Mouse (Mus musculus) cerebellum, adult 2 months (tissue): ENCODE data around the gene Dusp7.

Experiments used
- CTCF ChIP-seq: fragments of 200-500 bp; IDR thresholded peaks from 2 replicates; pipeline ENCODE4 v1.5.1; 2011; ENCODE audit warnings: low read depth, mild to moderate bottlenecking, control low read depth, low read length, moderate library complexity, borderline replicate concordance; ENCODE audit not compliant: insufficient read depth
- POLR2A ChIP-seq: fragments of 200-500 bp; IDR thresholded peaks from 2 replicates; pipeline ENCODE4 v1.6.1; 2011; ENCODE audit warnings: low read length, control low read depth, borderline replicate concordance; ENCODE audit not compliant: insufficient read depth

GRCm38 (mm10) chr9:106371384-106371671, 2.9 kb downstream of the Dusp7 start:
- TF ChIP-seq CTCF (no peak), POLR2A (no peak)
